Mouse (Mus musculus): ENCODE measurements around the gene Klhl2.

DNA sequence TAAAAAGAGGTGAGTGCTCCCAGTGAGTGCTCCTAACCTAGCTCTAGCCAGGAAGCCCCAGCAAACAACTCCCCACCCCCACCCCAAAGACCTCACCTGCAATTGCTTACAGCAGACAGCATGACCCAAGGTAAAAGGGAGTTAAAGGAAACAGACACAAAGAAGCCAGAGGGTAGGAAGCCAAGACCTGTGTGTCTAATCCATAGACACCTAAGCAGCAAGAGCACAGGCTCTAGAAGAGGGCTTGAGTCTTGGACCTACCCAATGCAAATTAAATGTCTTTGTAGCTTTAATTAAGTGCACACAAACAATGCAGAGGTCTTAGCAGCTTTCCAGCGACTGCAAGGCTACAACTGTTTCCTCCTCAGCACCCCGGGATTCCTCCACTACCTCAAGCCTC, 2.2 kb downstream of the Klhl2 start:
- TF ChIP-seq CTCF (IDR thresholded peaks at IDR 0.05; ENCODE audit: low read depth, low read length) (no peak), POLR2A (IDR thresholded peaks at IDR 0.05; ENCODE audit: extremely low read depth, insufficient read depth, low read length) (no peak)
